Mouse (Mus musculus): ENCODE measurements around the gene Snd1.

DNA sequence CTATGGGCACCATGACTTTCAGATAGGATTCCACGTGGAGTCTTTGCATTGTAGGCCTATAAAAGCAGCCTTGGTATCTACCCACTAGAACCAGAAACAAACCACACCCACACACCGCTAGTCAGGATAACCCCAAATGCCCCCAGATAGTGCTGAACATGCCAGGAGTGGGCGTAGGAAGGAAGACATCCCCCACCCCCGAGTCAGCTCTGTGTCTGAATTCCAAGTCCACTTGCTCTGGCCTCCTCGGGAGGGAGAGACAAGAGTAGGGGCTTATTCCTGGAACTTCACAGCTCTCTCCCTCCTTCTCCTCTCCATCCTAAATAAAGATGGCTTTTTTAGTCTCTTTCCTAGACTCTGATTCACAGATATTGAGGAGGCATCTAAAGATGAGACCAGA is 494.7 kb downstream of the Snd1 start:
- no peak for TF ChIP-seq CTCF (IDR thresholded peaks at IDR 0.05; ENCODE audit: low read depth)
- no peak for TF ChIP-seq EP300 (IDR thresholded peaks at IDR 0.05; ENCODE audit: low read depth)
